In genomic region chr7:55969415-55969814, GRCm38 (mm10) we compare ENCODE assay signal across 19 mouse cellular contexts. TPM values are rescaled to one million over a fixed set of nuclear protein-coding genes. Genes with fewer than 3 reads are reported as not detected.
DNase-seq lines count a peak whose midpoint lies in the region; ATAC-seq lines count a peak whose summit lies in the region.
"Had no signal": no experiment of that assay in that cellular context is flagged by ENCODE, and none has a peak within 500 bp of the region (broad histone marks: within the 10 kb centered on the region; RNA-seq: fewer than 3 reads in every experiment).

No protein-coding gene starts in this region.

- H3K79me2 ChIP-seq in macrophage (ENCODE audit: inconsistent target): no peaks in the 10 kb centered on the region

- no peak overlapping the region for H3K4me3 ChIP-seq in macrophage (ENCODE audit: inconsistent target)
- H3K4me3 ChIP-seq: embryonic facial prominence, embryonic 10.5 days; forebrain, embryonic 15.5 days; heart, embryonic 13.5 days had no signal

- peak overlapping the region; percentile 70 for H3K27ac ChIP-seq in macrophage
- H3K27ac ChIP-seq: embryonic facial prominence, embryonic 10.5 days; forebrain, embryonic 15.5 days; heart, embryonic 13.5 days; hindbrain, postnatal 0 days had no signal

- DNase-seq in 416B (ENCODE audit: low read depth): peak; percentile 66
- peak; percentile 15 to 20 for DNase-seq in B cell, adult 2 months
- DNase-seq in thymus, postnatal 10 days (ENCODE audit: low spot score in 2 of 2): no peak
- no peak for DNase-seq in adrenal gland, postnatal 4 days (ENCODE audit: low spot score in 2 of 2)
- DNase-seq in layer of hippocampus, adult 11-12 months (ENCODE audit: low spot score): no peak
- DNase-seq: adrenal gland, postnatal 10 days; cerebellum, postnatal 25 days; heart, postnatal 4 days; kidney, adult 2 months; kidney, postnatal 14 days; lung, postnatal 10 days; retina, postnatal 1 day; thymus, adult 18-20 months had no signal

- 0% methylated on average over 1 of the region's 1 CpGs for WGBS in macrophage (ENCODE audit: missing documents)

- no peaks in the 10 kb centered on the region for H3K36me3 ChIP-seq in macrophage (ENCODE audit: inconsistent target)
- H3K36me3 ChIP-seq: forebrain, embryonic 15.5 days had no signal

- peak; percentile 33; the same call in 1 of the 2 replicates for ATAC-seq in common myeloid progenitor, adult 5-6 weeks (replicated peaks; ENCODE audit: low read depth, poor library complexity, severe bottlenecking)
- ATAC-seq: forebrain, embryonic 15.5 days; hindbrain, postnatal 0 days had no signal

RNA-seq across cellular contexts. Expression of gene Nipa2, which starts 7.1 kb away (rescaled TPM):
- 26.8 and 33.6 TPM in 2 replicates for total RNA-seq in common myeloid progenitor, adult 5-6 weeks (2017)
- 100 to 1,000 TPM in 18 of 26 experiments, 10 to 100 TPM in 8; 34.9 to 251 (median 128) TPM for total RNA-seq in macrophage (2018; cell fraction: chromatin; rRNA removed)
- 10 to 100 TPM; 47.4 to 89.8 (median 63.9) TPM for total RNA-seq in macrophage (2018; cell fraction: cytosol; rRNA removed)
- 100 to 1,000 TPM in 16 of 26 experiments, 10 to 100 TPM in 10; 40.4 to 190 (median 110) TPM for total RNA-seq in macrophage (2018; cell fraction: nucleus; rRNA removed)
- 46.8 to 70.3 TPM (median 57.8 TPM) in 3 replicates for polyA plus RNA-seq in macrophage (2018)
- total RNA-seq in adrenal gland, postnatal 4 days (2021): 10 to 100 TPM; 52.9 to 54.2 TPM

RNA-seq across cellular contexts. Expression of gene Nipa1, which starts 50.3 kb away (rescaled TPM):
- total RNA-seq in common myeloid progenitor, adult 5-6 weeks (2017): 10.6 and 10.7 TPM in 2 replicates
- 1 to 10 TPM in 19 of 26 experiments, under 1 TPM in 6, not detected in 1; 0.24 to 4.7 (median 1.7) TPM for total RNA-seq in macrophage (2018; cell fraction: chromatin; rRNA removed)
- 1 to 10 TPM; 3.3 to 6.7 (median 5.5) TPM for total RNA-seq in macrophage (2018; cell fraction: cytosol; rRNA removed)
- total RNA-seq in macrophage (2018; cell fraction: nucleus; rRNA removed): 1 to 10 TPM; 1.4 to 7.6 (median 3.8) TPM
- 4.1 to 8.0 TPM (median 4.2 TPM) in 3 replicates for polyA plus RNA-seq in macrophage (2018)
- total RNA-seq in adrenal gland, postnatal 4 days (2021): 1 to 10 TPM; 9.3 to 9.5 TPM

Comparison
In these comparisons a context has a peak if more than half of its experiments do, and no peak if none do; other contexts are left out.
1. DNase-seq: peak in 416B (single experiment) and B cell, adult 2 months (2 of 2); none in thymus, postnatal 10 days (0 of 2), adrenal gland, postnatal 4 days (0 of 2) and layer of hippocampus, adult 11-12 months (single experiment).